12 mouse cellular contexts compared by ENCODE assay signal in the genomic region with DNA sequence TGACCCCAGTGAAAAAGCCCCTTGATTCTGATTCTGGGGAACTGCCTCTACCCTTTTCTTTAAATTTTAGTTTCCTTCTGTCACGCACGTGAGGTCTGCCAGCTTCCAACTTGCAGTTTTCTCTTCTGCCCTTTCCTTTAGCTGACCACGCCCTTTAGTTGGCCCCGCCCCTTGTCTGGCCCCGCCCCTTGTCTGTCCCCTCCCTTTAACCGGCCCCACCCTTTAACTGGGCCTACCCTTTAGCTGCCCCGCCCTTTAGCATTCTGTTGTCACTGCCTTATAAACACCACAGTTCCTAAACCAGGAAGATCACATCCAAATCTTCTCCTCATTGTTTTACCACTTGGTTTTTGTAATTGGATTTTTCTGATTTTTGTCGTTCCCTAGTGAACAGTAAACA. TPM values are rescaled to one million over a fixed set of nuclear protein-coding genes. Genes with fewer than 3 reads are reported as not detected.
DNase-seq lines count a peak whose midpoint lies in the region; ATAC-seq and TF ChIP-seq lines count a peak whose summit lies in the region.
"Had no signal": no experiment of that assay in that cellular context is flagged by ENCODE, and none has a peak within 500 bp of the region (broad histone marks: within the 10 kb centered on the region; RNA-seq: fewer than 3 reads in every experiment).

No protein-coding gene starts in this region.

- DNase-seq in hindbrain, embryonic 10.5 days (ENCODE audit: low spot score) = no peak
- peak; percentile 36 for DNase-seq in G1E (ENCODE audit: low spot score)
- DNase-seq in adrenal gland, adult (ENCODE audit: inconsistent age in 2 of 2, low spot score in 1 of 2) = no peak
- no peak for DNase-seq in lung, postnatal 36 days
- no peak for DNase-seq in kidney, postnatal 14 days
- DNase-seq: heart, postnatal 14 days; thymus, adult 2 months had no signal

- H3K27ac ChIP-seq in hindbrain, embryonic 10.5 days = peak overlapping the region; percentile 85; the same call in 1 of the 2 replicates
- H3K27ac ChIP-seq in hindbrain, embryonic 16.5 days (ENCODE audit: low read depth, low read length) = no peak overlapping the region
- H3K27ac ChIP-seq in hindbrain, embryonic 15.5 days (replicated peaks) = 0 out of 2 replicates have a peak overlapping the region, but pooled peaks have one; percentile 21
- peak overlapping the region; percentile 28; the same call in 1 of the 2 replicates for H3K27ac ChIP-seq in midbrain, embryonic 16.5 days (ENCODE audit: low read length)
- H3K27ac ChIP-seq: limb, embryonic 12.5 days had no signal

- no peak for ATAC-seq in hindbrain, embryonic 16.5 days
- peak; percentile 46 for ATAC-seq in G1E (ENCODE audit: extremely low read depth, insufficient number of reproducible peaks, low FRiP score, poor library complexity, severe bottlenecking)
- ATAC-seq in hindbrain, embryonic 15.5 days (ENCODE audit: low FRiP score, low read depth) = no peak
- ATAC-seq in midbrain, embryonic 16.5 days = no peak
- ATAC-seq: Patski had no signal

- no peak overlapping the region for H3K4me3 ChIP-seq in hindbrain, embryonic 10.5 days
- no peak overlapping the region for H3K4me3 ChIP-seq in hindbrain, embryonic 16.5 days (ENCODE audit: low read length)
- no peak overlapping the region for H3K4me3 ChIP-seq in G1E (ENCODE audit: low read depth, low read length)
- no peak overlapping the region for H3K4me3 ChIP-seq in hindbrain, embryonic 15.5 days
- H3K4me3 ChIP-seq in midbrain, embryonic 16.5 days (ENCODE audit: low read depth, low read length) = no peak overlapping the region
- H3K4me3 ChIP-seq: limb, embryonic 12.5 days had no signal

- H3K36me3 ChIP-seq in hindbrain, embryonic 10.5 days = peaks cover 20% of the 10 kb centered on the region
- H3K36me3 ChIP-seq in hindbrain, embryonic 16.5 days (ENCODE audit: control insufficient read depth, insufficient read depth, low read length) = no peaks in the 10 kb centered on the region
- H3K36me3 ChIP-seq in G1E (replicated peaks) = peaks cover 56% of the 10 kb centered on the region
- H3K36me3 ChIP-seq in hindbrain, embryonic 15.5 days = no peaks in the 10 kb centered on the region
- peaks cover 3% of the 10 kb centered on the region; the same call in 1 of the 2 replicates for H3K36me3 ChIP-seq in midbrain, embryonic 16.5 days (ENCODE audit: control insufficient read depth, insufficient read depth, low read length)

- no peaks in the 10 kb centered on the region for H3K27me3 ChIP-seq in hindbrain, embryonic 10.5 days (ENCODE audit: insufficient read depth, poor library complexity, severe bottlenecking)
- H3K27me3 ChIP-seq in hindbrain, embryonic 16.5 days (replicated peaks; ENCODE audit: control insufficient read depth, insufficient read depth, low read length) = no peaks in the 10 kb centered on the region
- no peaks in the 10 kb centered on the region for H3K27me3 ChIP-seq in G1E (ENCODE audit: insufficient read depth, low read length)
- no peaks in the 10 kb centered on the region for H3K27me3 ChIP-seq in hindbrain, embryonic 15.5 days
- H3K27me3 ChIP-seq in midbrain, embryonic 16.5 days (ENCODE audit: control insufficient read depth, insufficient read depth, low read depth, low read length) = no peaks in the 10 kb centered on the region
- H3K27me3 ChIP-seq: limb, embryonic 12.5 days; Patski had no signal

- no peak overlapping the region for H3K4me2 ChIP-seq in hindbrain, embryonic 16.5 days (ENCODE audit: low read length)
- no peak overlapping the region for H3K4me2 ChIP-seq in hindbrain, embryonic 15.5 days
- H3K4me2 ChIP-seq in midbrain, embryonic 16.5 days (ENCODE audit: low read length) = no peak overlapping the region
- H3K4me2 ChIP-seq: limb, embryonic 12.5 days had no signal

- no peaks in the 10 kb centered on the region for H3K9me3 ChIP-seq in hindbrain, embryonic 10.5 days
- no peaks in the 10 kb centered on the region for H3K9me3 ChIP-seq in hindbrain, embryonic 16.5 days (ENCODE audit: control insufficient read depth, low read length)
- no peaks in the 10 kb centered on the region for H3K9me3 ChIP-seq in G1E (replicated peaks)
- no peaks in the 10 kb centered on the region for H3K9me3 ChIP-seq in hindbrain, embryonic 15.5 days
- H3K9me3 ChIP-seq in midbrain, embryonic 16.5 days (replicated peaks; ENCODE audit: control insufficient read depth, low read length, poor library complexity, severe bottlenecking) = no peaks in the 10 kb centered on the region
- H3K9me3 ChIP-seq: limb, embryonic 12.5 days had no signal

- 69% methylated on average over 8 of the region's 8 CpGs for WGBS in hindbrain, embryonic 10.5 days
- WGBS in hindbrain, embryonic 16.5 days = 67% methylated on average over 8 of the region's 8 CpGs
- WGBS in hindbrain, embryonic 15.5 days = 68% methylated on average over 8 of the region's 8 CpGs
- 70% methylated on average over 8 of the region's 8 CpGs for WGBS in midbrain, embryonic 16.5 days

- H3K9ac ChIP-seq in hindbrain, embryonic 16.5 days (ENCODE audit: low read depth, low read length) = no peak overlapping the region
- no peak overlapping the region for H3K9ac ChIP-seq in hindbrain, embryonic 15.5 days
- no peak overlapping the region for H3K9ac ChIP-seq in midbrain, embryonic 16.5 days (ENCODE audit: low read depth, low read length)
- H3K9ac ChIP-seq: limb, embryonic 12.5 days had no signal

- TF ChIP-seq CTCF in G1E (IDR thresholded peaks at IDR 0.05; ENCODE audit: low read depth, low read length) = no peak

- peaks cover 27% of the 10 kb centered on the region for H3K4me1 ChIP-seq in hindbrain, embryonic 10.5 days (replicated peaks)
- peaks cover 10% of the 10 kb centered on the region for H3K4me1 ChIP-seq in hindbrain, embryonic 16.5 days (ENCODE audit: control insufficient read depth, insufficient read depth, low read depth, low read length)
- peaks cover 49% of the 10 kb centered on the region for H3K4me1 ChIP-seq in G1E (ENCODE audit: insufficient read depth, low read depth, low read length)
- H3K4me1 ChIP-seq in hindbrain, embryonic 15.5 days (replicated peaks) = peaks cover 28% of the 10 kb centered on the region
- peaks cover 21% of the 10 kb centered on the region for H3K4me1 ChIP-seq in midbrain, embryonic 16.5 days (ENCODE audit: control insufficient read depth, insufficient read depth, low read length)

RNA-seq across cellular contexts. Expression of a gene that starts 41.2 kb away (rescaled TPM):
- 14.2 and 18.2 TPM in 2 replicates for polyA plus RNA-seq in hindbrain, embryonic 10.5 days (2016; fragmentation: Nextera tagmentation; extraction: Ambion mirVana)
- 18.6 and 23.0 TPM in 2 replicates for polyA plus RNA-seq in hindbrain, embryonic 16.5 days (2015; fragmentation: Nextera tagmentation; extraction: Ambion mirVana)
- 93.8 and 95.0 TPM in 2 replicates for total RNA-seq in G1E (2014; fragmentation: Nextera tagmentation)
- 18.9 and 22.2 TPM in 2 replicates for total RNA-seq in G1E (2017)
- 21.1 and 23.4 TPM in 2 replicates for polyA plus RNA-seq in G1E (2012)
- 21.4 and 23.0 TPM in 2 replicates for polyA plus RNA-seq in hindbrain, embryonic 15.5 days (2015; fragmentation: Nextera tagmentation; extraction: Ambion mirVana)
- 22.1 and 26.1 TPM in 2 replicates for polyA plus RNA-seq in midbrain, embryonic 16.5 days (2015; fragmentation: Nextera tagmentation; extraction: Ambion mirVana)
